Mouse (Mus musculus) lung, postnatal 0 days (tissue): ENCODE measurements around the gene Dse. TPM values are rescaled to one million over a fixed set of nuclear protein-coding genes. Genes with fewer than 3 reads are reported as not detected.

ENCODE experiments used
- ATAC-seq: fragments of 200-750 bp; cut with Nextera tagmentation; 2 replicates; pipeline ENCODE4 v1.8.0; 2017; ENCODE audit warnings: moderate library complexity
- DNase-seq: peaks from one replicate; pipeline ENCODE4 v3.0.0-alpha.2; 2016; ENCODE audit warnings: low spot score
- H3K27ac ChIP-seq: fragments of 300-500 bp; sonication (generic); 2 replicates; pipeline ENCODE4 v1.5.1; 2014; ENCODE audit warnings: antibody characterized with exemption, mild to moderate bottlenecking, low read length, mixed read lengths
- H3K27me3 ChIP-seq: fragments of 300-500 bp; sonication (generic); replicated peaks from 2 replicates; pipeline ENCODE4 v1.6.1; 2014; ENCODE audit warnings: low read length, mixed read lengths; ENCODE audit not compliant: insufficient read depth
- H3K36me3 ChIP-seq: fragments of 300-500 bp; sonication (generic); 2 replicates; pipeline ENCODE4 v1.6.1; 2014; ENCODE audit warnings: low read length, mixed read lengths; ENCODE audit not compliant: insufficient read depth
- H3K4me1 ChIP-seq: fragments of 300-500 bp; sonication (generic); 2 replicates; pipeline ENCODE4 v1.6.1; 2014; ENCODE audit warnings: antibody characterized with exemption, low read depth, low read length, mixed read lengths; ENCODE audit not compliant: insufficient read depth
- H3K4me2 ChIP-seq: fragments of 300-500 bp; sonication (generic); replicated peaks from 2 replicates; pipeline ENCODE4 v1.6.1; 2014; ENCODE audit warnings: low read depth, mild to moderate bottlenecking, low read length, moderate library complexity, mixed read lengths
- H3K4me3 ChIP-seq: fragments of 300-500 bp; sonication (generic); 2 replicates; pipeline ENCODE4 v1.5.1; 2014; ENCODE audit warnings: low read depth, low read length
- H3K9ac ChIP-seq: fragments of 300-500 bp; sonication (generic); replicated peaks from 2 replicates; pipeline ENCODE4 v1.6.1; 2014; ENCODE audit warnings: low read depth, mild to moderate bottlenecking
- H3K9me3 ChIP-seq: fragments of 300-500 bp; sonication (generic); 2 replicates; pipeline ENCODE4 v1.6.1; 2016; ENCODE audit warnings: low read length, mixed read lengths
- CTCF ChIP-seq: IDR thresholded peaks from 2 replicates; pipeline ENCODE4 v1.5.1; 2016; ENCODE audit warnings: antibody characterized with exemption, mild to moderate bottlenecking
- EP300 ChIP-seq: IDR thresholded peaks from 2 replicates; pipeline ENCODE4 v1.6.1; 2016; ENCODE audit warnings: antibody characterized with exemption, mild to moderate bottlenecking, control low read depth
- WGBS: fragments of 180-500 bp; shearing (Covaris S2); extraction: QIAGEN DNeasy Blood & Tissue Kit; methylation state at CpG from one replicate; pipeline ENCODE4 v1.1.7; 2014; 5-methylcytosine and 5-hydroxymethylcytosine counted together
- polyA plus RNA-seq: library from polyadenylated mRNA; unstranded; fragments of >200 nt; fragmentation: Nextera tagmentation; extraction: Ambion mirVana; gene quantifications from 2 replicates; pipeline ENCODE4 v1.2.1, GENCODE M21; 2015

Gene Dse
- polyA plus RNA-seq, 1 experiment from 2014 or later, result 15.4 TPM

GRCm38 (mm10) chr10:34183731-34184130 lies 23.8 kb downstream of the Dse start:
- ATAC-seq (peak; percentile 50; the same call in 1 of the 2 replicates), DNase-seq (peak; percentile 40)
- Histone ChIP-seq H3K36me3 (no peaks in the 10 kb centered on the region), H3K4me1 (peaks cover 6% of the 10 kb centered on the region; the same call in 1 of the 2 replicates), H3K4me2 (no peak overlapping the region), H3K9me3 (no peaks in the 10 kb centered on the region), H3K27ac (no peak overlapping the region), H3K4me3 (no peak overlapping the region), H3K9ac (no peak overlapping the region), H3K27me3 (no peaks in the 10 kb centered on the region)
- TF ChIP-seq CTCF (no peak), EP300 (no peak)
- 65% methylated on average over 7 of the region's 7 CpGs for WGBS

GRCm38 (mm10) chr10:34175870-34176606 lies 31.5 kb downstream of the Dse start:
- 41% methylated on average over 8 of the region's 8 CpGs for WGBS

DNA sequence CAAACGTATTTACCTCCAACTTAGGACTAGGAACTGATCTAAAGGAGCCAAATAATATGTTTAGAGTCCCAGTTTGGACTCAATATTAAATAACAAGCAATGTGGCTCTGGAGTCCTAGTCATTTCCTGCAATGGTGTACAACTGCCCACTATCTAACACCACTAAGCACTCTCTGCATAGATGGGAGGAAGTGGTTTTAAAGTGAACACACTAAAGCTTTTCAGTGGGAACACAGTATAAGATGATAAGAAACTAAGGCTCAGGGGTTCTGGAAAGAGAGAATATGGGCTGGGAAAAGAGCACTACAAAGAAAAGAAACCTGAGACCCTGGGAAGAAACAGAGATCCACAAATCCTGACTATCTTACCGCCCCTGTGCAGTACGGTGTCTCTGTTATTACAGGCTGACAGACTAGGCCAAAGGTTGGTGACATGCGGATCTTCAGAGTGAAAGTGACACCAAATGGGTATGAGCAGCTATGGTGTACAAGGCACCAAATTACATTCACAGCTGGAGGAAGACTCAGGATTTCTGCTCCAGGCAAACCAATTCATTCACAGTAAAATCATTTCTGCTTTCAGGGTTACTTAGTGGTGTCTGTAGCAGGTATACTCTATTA lies 34.7 kb downstream of the Dse start:
- ATAC-seq, result no peak
- TF ChIP-seq EP300 (no peak), CTCF (no peak)
- WGBS, result 66% methylated on average over 4 of the region's 4 CpGs

More at GRCm38 (mm10) chr10:34175870-34176606, 31.5 kb downstream of the Dse start:
- Histone ChIP-seq H3K9ac (no peak overlapping the region), H3K4me2 (no peak overlapping the region), H3K4me1 (no peaks in the 10 kb centered on the region), H3K27ac (no peak overlapping the region), H3K4me3 (no peak overlapping the region), H3K36me3 (no peaks in the 10 kb centered on the region), H3K27me3 (no peaks in the 10 kb centered on the region), H3K9me3 (no peaks in the 10 kb centered on the region)
- no peak for TF ChIP-seq EP300
- TF ChIP-seq CTCF, result no peak
- ATAC-seq, result no peak
- no peak for DNase-seq

DNA sequence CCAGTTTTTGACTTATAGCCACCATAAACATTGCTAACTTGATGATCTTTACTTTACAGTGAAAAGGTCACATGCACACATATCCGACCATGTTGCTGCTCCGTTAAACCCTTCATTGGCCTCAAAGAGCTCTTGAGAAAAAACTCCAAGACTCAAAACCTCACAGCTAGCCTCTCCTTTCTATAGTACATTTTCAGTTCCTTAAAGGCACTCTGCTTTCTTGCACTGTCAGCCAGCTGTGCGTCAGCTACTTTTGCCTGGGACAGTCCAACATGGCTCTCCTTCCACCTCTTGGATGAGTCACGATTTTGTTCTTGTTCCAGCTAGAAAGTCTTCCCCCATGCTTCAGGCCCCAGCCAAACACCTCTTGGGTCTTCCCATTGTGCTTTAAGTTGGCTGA lies 35.9 kb downstream of the Dse start:
- H3K4me3 ChIP-seq, result no peak overlapping the region
- H3K4me2 ChIP-seq, result no peak overlapping the region
- no peaks in the 10 kb centered on the region for H3K9me3 ChIP-seq
- peak; percentile 63 for DNase-seq
- H3K27me3 ChIP-seq, result no peaks in the 10 kb centered on the region
- TF ChIP-seq CTCF (no peak), EP300 (no peak)
- H3K9ac ChIP-seq, result no peak overlapping the region
- no peaks in the 10 kb centered on the region for H3K4me1 ChIP-seq
- no peak overlapping the region for H3K27ac ChIP-seq
- no peak for ATAC-seq
- 81% methylated on average over 4 of the region's 4 CpGs for WGBS
- no peaks in the 10 kb centered on the region for H3K36me3 ChIP-seq

More for the DNA sequence above, 34.7 kb downstream of the Dse start:
- Histone ChIP-seq H3K36me3 (no peaks in the 10 kb centered on the region), H3K4me1 (no peaks in the 10 kb centered on the region), H3K9me3 (no peaks in the 10 kb centered on the region), H3K27ac (no peak overlapping the region), H3K9ac (no peak overlapping the region), H3K4me2 (no peak overlapping the region), H3K4me3 (no peak overlapping the region), H3K27me3 (no peaks in the 10 kb centered on the region)
- no peak for DNase-seq

DNA sequence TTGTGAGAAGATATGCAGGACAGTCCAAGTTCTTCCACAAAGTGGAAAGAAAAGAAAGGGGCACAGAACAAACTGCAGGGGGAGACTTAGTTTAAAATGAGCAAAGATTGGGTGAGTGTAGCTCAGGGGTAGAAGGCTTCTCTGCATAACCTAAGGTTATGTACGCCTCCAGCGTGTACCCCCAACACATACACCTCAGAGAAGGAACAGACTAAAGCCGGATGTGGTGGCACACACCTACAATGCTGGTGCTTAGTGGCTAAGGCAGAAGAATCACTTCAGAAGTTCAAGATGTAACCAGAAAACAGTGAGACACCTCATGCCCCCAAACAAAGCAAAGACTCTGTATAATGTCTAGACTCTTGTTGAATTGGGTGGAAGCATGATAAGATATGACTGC lies 36.3 kb downstream of the Dse start:
- Histone ChIP-seq H3K27ac (no peak overlapping the region), H3K4me2 (no peak overlapping the region)
- WGBS, result 93% methylated on average over 3 of the region's 3 CpGs

DNA sequence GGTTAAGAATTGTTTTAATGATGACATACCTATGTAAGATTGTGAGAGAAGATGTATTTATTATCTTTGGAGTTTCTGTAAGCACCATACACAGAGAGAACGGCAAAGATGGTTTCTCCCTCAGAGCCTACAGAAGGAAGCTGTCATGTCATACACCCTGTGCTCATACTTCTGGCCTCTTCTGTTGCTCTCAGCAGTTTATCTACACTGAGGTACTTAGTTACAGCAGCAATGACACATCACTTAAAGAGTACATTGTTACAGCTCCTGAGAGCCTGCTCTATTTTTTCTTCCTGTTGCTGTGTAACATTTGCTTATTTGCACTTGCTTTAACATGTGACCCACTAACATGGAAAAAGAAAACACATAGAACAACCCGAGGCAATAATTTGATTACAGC lies 40.5 kb downstream of the Dse start:
- ATAC-seq, result no peak
- Histone ChIP-seq H3K4me3 (no peak overlapping the region), H3K36me3 (no peaks in the 10 kb centered on the region), H3K4me1 (no peaks in the 10 kb centered on the region), H3K4me2 (no peak overlapping the region), H3K27me3 (no peaks in the 10 kb centered on the region), H3K9ac (no peak overlapping the region), H3K27ac (no peak overlapping the region), H3K9me3 (no peaks in the 10 kb centered on the region)
- WGBS, result 79% methylated on average over 2 of the region's 2 CpGs
- TF ChIP-seq EP300, result no peak
- no peak for TF ChIP-seq CTCF
- no peak for DNase-seq

More for the DNA sequence above, 36.3 kb downstream of the Dse start:
- H3K36me3 ChIP-seq, result no peaks in the 10 kb centered on the region
- DNase-seq (no peak), ATAC-seq (no peak)
- H3K27me3 ChIP-seq, result no peaks in the 10 kb centered on the region
- no peaks in the 10 kb centered on the region for H3K4me1 ChIP-seq
- no peak overlapping the region for H3K4me3 ChIP-seq
- H3K9ac ChIP-seq, result no peak overlapping the region
- TF ChIP-seq EP300 (no peak), CTCF (no peak)
- no peaks in the 10 kb centered on the region for H3K9me3 ChIP-seq
